Mouse (Mus musculus) lung, adult 2 months (tissue): ENCODE results near the gene Foxn3.

Experiments used
- CTCF ChIP-seq: fragments of 200-500 bp; IDR thresholded peaks from 2 replicates; pipeline ENCODE4 v1.5.1; 2011; ENCODE audit warnings: mild to moderate bottlenecking, low read length, control low read depth; ENCODE audit not compliant: insufficient read depth
- POLR2A ChIP-seq: fragments of 200-500 bp; IDR thresholded peaks from 2 replicates; pipeline ENCODE4 v1.6.1; 2011; ENCODE audit warnings: low read depth, mild to moderate bottlenecking, control low read depth, low read length, borderline replicate concordance; ENCODE audit errors: extremely low read depth

- TF ChIP-seq CTCF (no peak), POLR2A (no peak)
These were observed 200.4 kb downstream of the Foxn3 start for GRCm38 (mm10) chr12:99363024-99363423.
